Mouse (Mus musculus) heart, adult 2 months (tissue): ENCODE data around the gene Pkhd1. TPM values are rescaled to one million over a fixed set of nuclear protein-coding genes. Genes with fewer than 3 reads are reported as not detected.

Source experiments
- DNase-seq, 2 experiments: peaks; one replicate each; pipeline ENCODE4 v3.0.0; 2021
- H3K27ac ChIP-seq: fragments of 200-600 bp; 2 replicates; pipeline ENCODE4 v1.8.1; 2022
- H3K27me3 ChIP-seq: fragments of 200-500 bp; 2 replicates; pipeline ENCODE4 v1.6.1; 2012; ENCODE audit warnings: mild to moderate bottlenecking, low read length, inconsistent platforms, mixed read lengths; ENCODE audit not compliant: control insufficient read depth, insufficient read depth
- H3K36me3 ChIP-seq: fragments of 200-500 bp; 2 replicates; pipeline ENCODE4 v1.6.1; 2012; ENCODE audit warnings: low read length, inconsistent platforms; ENCODE audit not compliant: control insufficient read depth, insufficient read depth
- H3K4me1 ChIP-seq: fragments of 200-500 bp; 2 replicates; pipeline ENCODE4 v1.6.1; 2011; ENCODE audit warnings: low read length; ENCODE audit not compliant: control insufficient read depth, insufficient read depth
- H3K4me3 ChIP-seq: fragments of 200-600 bp; 2 replicates; pipeline ENCODE4 v1.8.1; 2022
- H3K79me2 ChIP-seq: fragments of 200-500 bp; replicated peaks from 2 replicates; pipeline ENCODE4 v1.6.1; 2012; ENCODE audit warnings: mild to moderate bottlenecking, inconsistent platforms, low read length, moderate library complexity, mixed read lengths; ENCODE audit not compliant: control insufficient read depth, insufficient read depth
- H3K9ac ChIP-seq: fragments of 200-500 bp; 2 replicates; pipeline ENCODE4 v1.6.1; 2012; ENCODE audit warnings: low read depth, mild to moderate bottlenecking, control low read depth, inconsistent platforms, low read length, mixed read lengths
- CTCF ChIP-seq: fragments of 200-600 bp; IDR thresholded peaks from 2 replicates; pipeline ENCODE4 v1.8.1; 2022; ENCODE audit warnings: antibody characterized with exemption, mild to moderate bottlenecking, moderate library complexity
- EP300 ChIP-seq: fragments of 200-500 bp; IDR thresholded peaks from 2 replicates; pipeline ENCODE4 v1.6.1; 2011; ENCODE audit warnings: low read depth, low read length, control low read depth; ENCODE audit not compliant: insufficient read depth
- POLR2A ChIP-seq: fragments of 200-500 bp; IDR thresholded peaks from 2 replicates; pipeline ENCODE4 v1.6.1; 2011; ENCODE audit warnings: mild to moderate bottlenecking, low read depth, low read length, control low read depth; ENCODE audit not compliant: insufficient read depth
- WGBS: fragments of 180-500 bp; shearing (Covaris S2); methylation state at CpG from one replicate; pipeline ENCODE4 v1.1.7; 2018; 5-methylcytosine and 5-hydroxymethylcytosine counted together
- intact Hi-C: fragments of 180-260 bp; cut with DNase I; formaldehyde crosslinking; loops from one replicate; pipeline ENCODE4 v1.15.1; 2025
- polyA plus RNA-seq: library from polyadenylated mRNA; depleted of rRNA; stranded (reverse); fragments of >200 nt; gene quantifications from 2 replicates; pipeline ENCODE4 v1.2.3, GENCODE M21; 2012
- total RNA-seq, 2 experiments: library from RNA; stranded (reverse); gene quantifications; 2 replicates each; pipeline ENCODE4 v1.2.3; 2021

Gene Pkhd1
- total and polyA plus RNA-seq, 3 experiments: not detected

- Histone ChIP-seq H3K36me3 (no peaks in the 10 kb centered on the region), H3K79me2 (no peaks in the 10 kb centered on the region), H3K27ac (no peak overlapping the region), H3K27me3 (no peaks in the 10 kb centered on the region), H3K4me3 (no peak overlapping the region), H3K9ac (no peak overlapping the region), H3K4me1 (no peaks in the 10 kb centered on the region)
- 29% methylated on average over 7 of the region's 7 CpGs for WGBS
- intact Hi-C loops: loop anchor here (2.0 to 5.0 kb wide), 2 partner anchors 278 to 550 kb away; partner anchors contain the start of gene Paqr8
- peak in 1 of 2 experiments; percentile 20 for DNase-seq
- peak; percentile 80 for TF ChIP-seq CTCF
- TF ChIP-seq POLR2A: no peak
These were observed 5.2 kb downstream of the Pkhd1 start for GRCm38 (mm10) chr1:20612643-20613042.

GRCm38 (mm10) chr1:20605489-20605888 lies 12.4 kb downstream of the Pkhd1 start:
- Histone ChIP-seq H3K9ac (no peak overlapping the region), H3K79me2 (no peaks in the 10 kb centered on the region), H3K4me3 (no peak overlapping the region), H3K27ac (no peak overlapping the region), H3K27me3 (no peaks in the 10 kb centered on the region), H3K36me3 (no peaks in the 10 kb centered on the region), H3K4me1 (no peaks in the 10 kb centered on the region)
- intact Hi-C loops: no loop called here
- WGBS: 75% methylated on average over 2 of the region's 2 CpGs
- TF ChIP-seq CTCF: no peak
- TF ChIP-seq POLR2A: no peak
- no peak for TF ChIP-seq EP300
- no peak for DNase-seq

- no peak overlapping the region for H3K4me3 ChIP-seq
- TF ChIP-seq POLR2A (no peak), CTCF (no peak), EP300 (no peak)
- 80% methylated on average over 5 of the region's 5 CpGs for WGBS
- no peak overlapping the region for H3K27ac ChIP-seq
- H3K4me1 ChIP-seq: no peaks in the 10 kb centered on the region
- DNase-seq: no peak
- H3K27me3 ChIP-seq: no peaks in the 10 kb centered on the region
- no peak overlapping the region for H3K9ac ChIP-seq
- no peaks in the 10 kb centered on the region for H3K36me3 ChIP-seq
- no peaks in the 10 kb centered on the region for H3K79me2 ChIP-seq
- intact Hi-C loops: no loop called here
These were observed 27.4 kb downstream of the Pkhd1 start for GRCm38 (mm10) chr1:20590488-20590887.

GRCm38 (mm10) chr1:20571469-20571868 lies 46.4 kb downstream of the Pkhd1 start:
- WGBS: 69% methylated on average over 5 of the region's 5 CpGs
- H3K9ac ChIP-seq: no peak overlapping the region
- H3K4me1 ChIP-seq: no peaks in the 10 kb centered on the region
- H3K4me3 ChIP-seq: no peak overlapping the region
- TF ChIP-seq CTCF: no peak
- TF ChIP-seq POLR2A: no peak
- no peak for TF ChIP-seq EP300
- H3K36me3 ChIP-seq: no peaks in the 10 kb centered on the region
- intact Hi-C loops: no loop called here
- no peaks in the 10 kb centered on the region for H3K27me3 ChIP-seq
- H3K79me2 ChIP-seq: no peaks in the 10 kb centered on the region
- DNase-seq: no peak
- no peak overlapping the region for H3K27ac ChIP-seq

- Histone ChIP-seq H3K79me2 (no peaks in the 10 kb centered on the region), H3K36me3 (no peaks in the 10 kb centered on the region), H3K4me3 (no peak overlapping the region), H3K4me1 (no peaks in the 10 kb centered on the region), H3K9ac (no peak overlapping the region), H3K27me3 (no peaks in the 10 kb centered on the region), H3K27ac (no peak overlapping the region)
- 67% methylated on average over 3 of the region's 3 CpGs for WGBS
- intact Hi-C loops: no loop called here
- TF ChIP-seq POLR2A (no peak), EP300 (no peak), CTCF (no peak)
- DNase-seq: no peak
These were observed 48.4 kb downstream of the Pkhd1 start for GRCm38 (mm10) chr1:20569430-20569829.

- Histone ChIP-seq H3K4me3 (no peak overlapping the region), H3K36me3 (no peaks in the 10 kb centered on the region), H3K27ac (no peak overlapping the region), H3K4me1 (no peaks in the 10 kb centered on the region), H3K27me3 (no peaks in the 10 kb centered on the region), H3K79me2 (no peaks in the 10 kb centered on the region), H3K9ac (no peak overlapping the region)
- intact Hi-C loops: no loop called here
- no peak for TF ChIP-seq POLR2A
- no peak for TF ChIP-seq EP300
- no peak for TF ChIP-seq CTCF
- 80% methylated on average over 6 of the region's 6 CpGs for WGBS
- DNase-seq: no peak
These were observed 59.4 kb downstream of the Pkhd1 start for GRCm38 (mm10) chr1:20558443-20558842.

- Histone ChIP-seq H3K27ac (no peak overlapping the region), H3K4me3 (no peak overlapping the region), H3K9ac (no peak overlapping the region), H3K27me3 (no peaks in the 10 kb centered on the region), H3K4me1 (no peaks in the 10 kb centered on the region), H3K79me2 (no peaks in the 10 kb centered on the region), H3K36me3 (no peaks in the 10 kb centered on the region)
- TF ChIP-seq CTCF (peak; percentile 72), POLR2A (no peak), EP300 (no peak)
- 23% methylated on average over 6 of the region's 6 CpGs for WGBS
- intact Hi-C loops: no loop called here
- no peak for DNase-seq
These were observed 63.5 kb downstream of the Pkhd1 start for GRCm38 (mm10) chr1:20554398-20554797.
